ENCODE assay signal across 21 mouse cellular contexts in the genomic region with DNA sequence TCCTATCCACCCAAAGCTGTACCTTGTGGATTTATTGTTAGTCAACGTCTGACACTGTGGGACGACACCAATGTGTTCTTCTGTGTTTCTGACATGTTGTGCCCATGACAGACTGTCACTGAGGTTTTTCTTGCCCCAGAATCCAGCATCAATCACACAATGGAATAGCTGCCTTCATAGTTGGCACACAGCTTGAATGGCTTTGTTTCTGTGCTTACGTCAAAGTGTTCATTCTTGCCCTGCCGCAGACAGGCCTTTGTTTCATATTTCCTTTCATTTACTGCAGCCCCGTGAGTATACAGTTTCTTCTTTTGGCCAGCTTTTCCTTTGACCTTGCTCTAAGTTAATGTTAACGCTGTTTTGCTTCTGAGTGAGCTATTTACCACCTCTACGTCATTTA.
DNase-seq lines count a peak whose midpoint lies in the region; ATAC-seq and TF ChIP-seq lines count a peak whose summit lies in the region.
"Had no signal": no experiment of that assay in that cellular context is flagged by ENCODE, and none has a peak within 500 bp of the region (broad histone marks: within the 10 kb centered on the region; RNA-seq: fewer than 3 reads in every experiment).

No protein-coding gene starts in this region.

- H3K4me2 ChIP-seq in hindbrain, embryonic 16.5 days (ENCODE audit: low read length) = no peak overlapping the region
- no peak overlapping the region for H3K4me2 ChIP-seq in lung, embryonic 14.5 days
- H3K4me2 ChIP-seq: embryonic facial prominence, embryonic 12.5 days; heart, embryonic 15.5 days; limb, embryonic 13.5 days; midbrain, embryonic 12.5 days; neural tube, embryonic 12.5 days had no signal

- TF ChIP-seq POLR2A in brain, embryonic 14.5 days (IDR thresholded peaks at IDR 0.05; ENCODE audit: borderline replicate concordance, extremely low read depth, insufficient read depth, insufficient read length, poor library complexity, severe bottlenecking) = no peak

- intact Hi-C loops in gastrocnemius, adult 2 months (cut with DNase I) = no loop called here

- TF ChIP-seq CTCF in lung, embryonic 14.5 days (IDR thresholded peaks at IDR 0.05; ENCODE audit: low read depth) = no peak
- TF ChIP-seq CTCF in brain, embryonic 14.5 days (IDR thresholded peaks at IDR 0.05; ENCODE audit: borderline replicate concordance, extremely low read depth, insufficient read depth, insufficient read length) = no peak
- no peak for TF ChIP-seq CTCF in gastrocnemius, adult 2 months (IDR thresholded peaks at IDR 0.05)

- no peaks in the 10 kb centered on the region for H3K9me3 ChIP-seq in hindbrain, embryonic 10.5 days
- no peaks in the 10 kb centered on the region for H3K9me3 ChIP-seq in hindbrain, embryonic 16.5 days (ENCODE audit: control insufficient read depth, low read length)
- no peaks in the 10 kb centered on the region for H3K9me3 ChIP-seq in lung, embryonic 14.5 days (ENCODE audit: low read depth, low read length)
- H3K9me3 ChIP-seq: embryonic facial prominence, embryonic 12.5 days; heart, embryonic 15.5 days; limb, embryonic 13.5 days; midbrain, embryonic 12.5 days; neural tube, embryonic 12.5 days had no signal

- no peaks in the 10 kb centered on the region for H3K36me3 ChIP-seq in hindbrain, embryonic 10.5 days
- no peaks in the 10 kb centered on the region for H3K36me3 ChIP-seq in hindbrain, embryonic 16.5 days (ENCODE audit: control insufficient read depth, insufficient read depth, low read length)
- no peaks in the 10 kb centered on the region for H3K36me3 ChIP-seq in lung, embryonic 14.5 days (ENCODE audit: insufficient read depth)
- H3K36me3 ChIP-seq: embryonic facial prominence, embryonic 12.5 days; heart, embryonic 15.5 days; limb, embryonic 13.5 days; midbrain, embryonic 12.5 days; neural tube, embryonic 12.5 days had no signal

- DNase-seq in hindbrain, embryonic 10.5 days (ENCODE audit: low spot score) = no peak
- peak; percentile 43 for DNase-seq in lung, embryonic 14.5 days
- no peak for DNase-seq in lung, postnatal 25 days (ENCODE audit: low spot score)
- peak; percentile 50 for DNase-seq in brain, embryonic 14.5 days (ENCODE audit: low read depth)
- peak; percentile 26 for DNase-seq in kidney, postnatal 14 days
- no peak for DNase-seq in gastrocnemius, adult 2 months
- DNase-seq in adrenal gland, postnatal 10 days = no peak
- DNase-seq: B cell, adult 2 months; cerebellum, adult 9-10 months; gastrocnemius, postnatal 36 days; layer of hippocampus, postnatal 36 days; thymus, postnatal 14 days had no signal

- 0 out of 2 replicates have a peak overlapping the region, but pooled peaks have one; percentile 8 for H3K27ac ChIP-seq in hindbrain, embryonic 10.5 days
- no peak overlapping the region for H3K27ac ChIP-seq in hindbrain, embryonic 16.5 days (ENCODE audit: low read depth, low read length)
- H3K27ac ChIP-seq in lung, embryonic 14.5 days (ENCODE audit: low read depth) = no peak overlapping the region
- H3K27ac ChIP-seq in gastrocnemius, adult 2 months = no peak overlapping the region
- H3K27ac ChIP-seq: embryonic facial prominence, embryonic 12.5 days; heart, embryonic 15.5 days; limb, embryonic 13.5 days; liver, embryonic 14.5 days; macrophage; midbrain, embryonic 12.5 days; neural tube, embryonic 12.5 days had no signal

- no peak for ATAC-seq in hindbrain, embryonic 16.5 days
- no peak for ATAC-seq in lung, embryonic 14.5 days (ENCODE audit: insufficient read depth)
- ATAC-seq: inflammation-experienced regulatory T-cells, adult 6 months had no signal

- no peaks in the 10 kb centered on the region for H3K27me3 ChIP-seq in hindbrain, embryonic 10.5 days (ENCODE audit: insufficient read depth, poor library complexity, severe bottlenecking)
- H3K27me3 ChIP-seq in hindbrain, embryonic 16.5 days (replicated peaks; ENCODE audit: control insufficient read depth, insufficient read depth, low read length) = no peaks in the 10 kb centered on the region
- H3K27me3 ChIP-seq in lung, embryonic 14.5 days (ENCODE audit: insufficient read depth, low read length) = no peaks in the 10 kb centered on the region
- H3K27me3 ChIP-seq: embryonic facial prominence, embryonic 12.5 days; heart, embryonic 15.5 days; limb, embryonic 13.5 days; midbrain, embryonic 12.5 days; neural tube, embryonic 12.5 days had no signal

- H3K9ac ChIP-seq in hindbrain, embryonic 16.5 days (ENCODE audit: low read depth, low read length) = no peak overlapping the region
- H3K9ac ChIP-seq in lung, embryonic 14.5 days = no peak overlapping the region
- H3K9ac ChIP-seq: embryonic facial prominence, embryonic 12.5 days; heart, embryonic 15.5 days; limb, embryonic 13.5 days; liver, embryonic 14.5 days; midbrain, embryonic 12.5 days; neural tube, embryonic 12.5 days had no signal

- 48% methylated on average over 7 of the region's 7 CpGs for WGBS in hindbrain, embryonic 10.5 days
- 29% methylated on average over 7 of the region's 7 CpGs for WGBS in hindbrain, embryonic 16.5 days
- WGBS in lung, embryonic 14.5 days = 68% methylated on average over 7 of the region's 7 CpGs

- peaks cover 4% of the 10 kb centered on the region for H3K4me1 ChIP-seq in hindbrain, embryonic 10.5 days (replicated peaks)
- H3K4me1 ChIP-seq in hindbrain, embryonic 16.5 days (ENCODE audit: control insufficient read depth, insufficient read depth, low read depth, low read length) = no peaks in the 10 kb centered on the region
- H3K4me1 ChIP-seq in lung, embryonic 14.5 days (ENCODE audit: insufficient read depth) = no peaks in the 10 kb centered on the region
- H3K4me1 ChIP-seq: embryonic facial prominence, embryonic 12.5 days; heart, embryonic 15.5 days; neural tube, embryonic 12.5 days had no signal

- H3K4me3 ChIP-seq in hindbrain, embryonic 10.5 days = no peak overlapping the region
- H3K4me3 ChIP-seq in hindbrain, embryonic 16.5 days (ENCODE audit: low read length) = no peak overlapping the region
- H3K4me3 ChIP-seq in lung, embryonic 14.5 days (ENCODE audit: low read depth, low read length) = no peak overlapping the region
- no peak overlapping the region for H3K4me3 ChIP-seq in gastrocnemius, adult 2 months
- H3K4me3 ChIP-seq: embryonic facial prominence, embryonic 12.5 days; heart, embryonic 15.5 days; limb, embryonic 13.5 days; midbrain, embryonic 12.5 days; neural tube, embryonic 12.5 days had no signal

Comparison
In these comparisons a context has a peak if more than half of its experiments do, and no peak if none do; other contexts are left out.
1. DNase-seq: peak in lung, embryonic 14.5 days (single experiment), brain, embryonic 14.5 days (single experiment) and kidney, postnatal 14 days (single experiment); none in hindbrain, embryonic 10.5 days (single experiment), lung, postnatal 25 days (single experiment), gastrocnemius, adult 2 months (single experiment) and adrenal gland, postnatal 10 days (single experiment).